In genomic region chr5:48038033-48038432, GRCm38 (mm10) we compare ENCODE assay signal across 9 mouse cellular contexts. TPM values are rescaled to one million over a fixed set of nuclear protein-coding genes. Genes with fewer than 3 reads are reported as not detected.
DNase-seq lines count a peak whose midpoint lies in the region; ATAC-seq and TF ChIP-seq lines count a peak whose summit lies in the region.
"Had no signal": no experiment of that assay in that cellular context is flagged by ENCODE, and none has a peak within 500 bp of the region (broad histone marks: within the 10 kb centered on the region; RNA-seq: fewer than 3 reads in every experiment).

No protein-coding gene starts in this region.

- no peaks in the 10 kb centered on the region for H3K36me3 ChIP-seq in neural tube, embryonic 12.5 days
- no peaks in the 10 kb centered on the region for H3K36me3 ChIP-seq in forebrain, embryonic 14.5 days (ENCODE audit: control insufficient read depth, insufficient read depth, low read length)
- H3K36me3 ChIP-seq: liver, embryonic 13.5 days had no signal

- TF ChIP-seq CTCF in cerebellum, adult 2 months (IDR thresholded peaks at IDR 0.05; ENCODE audit: borderline replicate concordance, insufficient read depth, low read depth, low read length), result no peak

- no peak overlapping the region for H3K9ac ChIP-seq in neural tube, embryonic 12.5 days
- no peak overlapping the region for H3K9ac ChIP-seq in forebrain, embryonic 14.5 days (ENCODE audit: low read length)
- H3K9ac ChIP-seq: liver, embryonic 13.5 days had no signal

- no peaks in the 10 kb centered on the region for H3K9me3 ChIP-seq in neural tube, embryonic 12.5 days
- H3K9me3 ChIP-seq in forebrain, embryonic 14.5 days (replicated peaks; ENCODE audit: control insufficient read depth, low read length), result no peaks in the 10 kb centered on the region
- H3K9me3 ChIP-seq: liver, embryonic 13.5 days had no signal

- 42% methylated on average over 5 of the region's 5 CpGs for WGBS in neural tube, embryonic 12.5 days
- WGBS in forebrain, embryonic 14.5 days, result 47% methylated on average over 5 of the region's 5 CpGs
- 24% methylated on average over 5 of the region's 5 CpGs for WGBS in cerebellum, adult 2 months

- DNase-seq in frontal cortex, postnatal 10 days (ENCODE audit: low spot score in 2 of 2), result no peak
- no peak for DNase-seq in neural tube, embryonic 10.5 days (ENCODE audit: extremely low spot score, low spot score)
- peak; percentile 59 for DNase-seq in forebrain, embryonic 14.5 days (ENCODE audit: low spot score)
- peak; percentile 10 for DNase-seq in lung, postnatal 25 days (ENCODE audit: low spot score)
- DNase-seq in cerebellum, adult 2 months, result no peak
- DNase-seq in thymus, adult 18-20 months, result no peak
- DNase-seq: liver, embryonic 13.5 days had no signal

- H3K4me2 ChIP-seq in neural tube, embryonic 12.5 days (replicated peaks), result no peak overlapping the region
- no peak overlapping the region for H3K4me2 ChIP-seq in forebrain, embryonic 14.5 days (ENCODE audit: low read length)
- H3K4me2 ChIP-seq: liver, embryonic 13.5 days had no signal

- ATAC-seq in frontal cortex, adult (ENCODE audit: low TSS enrichment), result peak; percentile 95
- ATAC-seq in neural tube, embryonic 12.5 days (ENCODE audit: low FRiP score, low read depth), result peak; percentile 50
- ATAC-seq in forebrain, embryonic 14.5 days, result peak; percentile 63; the same call in 1 of the 2 replicates

- H3K27me3 ChIP-seq in neural tube, embryonic 12.5 days (replicated peaks), result no peaks in the 10 kb centered on the region
- H3K27me3 ChIP-seq in forebrain, embryonic 14.5 days (replicated peaks; ENCODE audit: control insufficient read depth, insufficient read depth, low read length), result no peaks in the 10 kb centered on the region
- no peaks in the 10 kb centered on the region for H3K27me3 ChIP-seq in cerebellum, adult 2 months (ENCODE audit: control insufficient read depth, insufficient read depth, low read length)
- H3K27me3 ChIP-seq: liver, embryonic 13.5 days had no signal

- no peak for TF ChIP-seq POLR2A in cerebellum, adult 2 months (IDR thresholded peaks at IDR 0.05; ENCODE audit: borderline replicate concordance, insufficient read depth, low read length)

- H3K4me1 ChIP-seq in neural tube, embryonic 12.5 days, result no peaks in the 10 kb centered on the region; the same call in 1 of the 2 replicates
- H3K4me1 ChIP-seq in forebrain, embryonic 14.5 days (ENCODE audit: control insufficient read depth, insufficient read depth, low read length), result no peaks in the 10 kb centered on the region
- no peaks in the 10 kb centered on the region for H3K4me1 ChIP-seq in cerebellum, adult 2 months (ENCODE audit: control insufficient read depth, insufficient read depth, low read length)
- H3K4me1 ChIP-seq: liver, embryonic 13.5 days had no signal

- H3K27ac ChIP-seq in neural tube, embryonic 12.5 days, result no peak overlapping the region
- no peak overlapping the region for H3K27ac ChIP-seq in forebrain, embryonic 14.5 days (ENCODE audit: low read depth, low read length)
- H3K27ac ChIP-seq in cerebellum, adult 2 months (ENCODE audit: insufficient read depth, low read length), result no peak overlapping the region
- H3K27ac ChIP-seq: liver, embryonic 13.5 days had no signal

- no peak overlapping the region for H3K4me3 ChIP-seq in neural tube, embryonic 12.5 days
- H3K4me3 ChIP-seq in forebrain, embryonic 14.5 days (ENCODE audit: low read depth, low read length), result no peak overlapping the region
- H3K4me3 ChIP-seq in cerebellum, adult 2 months (replicated peaks; ENCODE audit: insufficient read depth, low read depth, low read length), result no peak overlapping the region
- H3K4me3 ChIP-seq: liver, embryonic 13.5 days had no signal

RNA-seq across cellular contexts. Expression of gene Slit2, which starts 55.1 kb away (rescaled TPM):
- polyA plus RNA-seq in neural tube, embryonic 12.5 days (2016; fragmentation: Nextera tagmentation; extraction: Ambion mirVana), result 91.3 and 96.3 TPM in 2 replicates
- polyA plus RNA-seq in forebrain, embryonic 14.5 days (2014; fragmentation: Nextera tagmentation; extraction: Ambion mirVana), result 10.0 and 11.3 TPM in 2 replicates
- polyA plus RNA-seq in cerebellum, adult 2 months (2012; rRNA removed), result 5.9 and 6.0 TPM in 2 replicates

Comparison
In these comparisons a context has a peak if more than half of its experiments do, and no peak if none do; other contexts are left out.
1. DNase-seq: peak in forebrain, embryonic 14.5 days (single experiment) and lung, postnatal 25 days (single experiment); none in frontal cortex, postnatal 10 days (0 of 2), neural tube, embryonic 10.5 days (single experiment), cerebellum, adult 2 months (0 of 2) and thymus, adult 18-20 months (0 of 2).
2. Peak in every context shown above with its lines, with median percentiles within 50 percentile points of each other: ATAC-seq.